Mouse (Mus musculus): Measurements from ENCODE around the gene Susd1.

DNA sequence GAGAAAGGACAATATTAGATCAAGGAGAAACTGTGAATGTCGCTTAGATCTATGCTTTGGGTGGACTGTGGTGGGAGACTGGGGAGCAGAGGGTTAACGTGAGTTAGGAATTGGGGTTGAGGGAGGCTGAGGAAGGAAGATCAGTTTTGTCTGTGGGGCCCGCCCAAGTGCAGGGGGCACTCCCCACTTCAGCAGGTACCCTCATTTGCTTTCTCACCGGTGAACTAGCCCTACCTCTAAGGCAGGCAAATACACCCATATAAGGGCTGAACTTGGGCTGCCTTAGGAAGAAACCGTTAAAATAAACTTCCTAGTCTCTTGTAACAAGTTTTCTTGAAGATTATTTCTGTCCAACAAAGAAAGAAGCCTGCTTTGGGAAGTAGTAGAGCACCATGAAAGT lies 608 bp upstream of the Susd1 start:
- TF ChIP-seq CTCF (IDR thresholded peaks at IDR 0.05; ENCODE audit: extremely low read depth, insufficient read depth, insufficient read length, insufficient replicate concordance): no peak
- TF ChIP-seq POLR2A (IDR thresholded peaks at IDR 0.05; ENCODE audit: low read depth, low read length): no peak

Data from spleen, adult 2 months (tissue).